Mouse (Mus musculus) embryonic fibroblast, embryonic 13.5 days (primary cell): ENCODE measurements around the gene Vmn1r233.
A peak's percentile ranks its signal among the peaks of the same experiment; 100 is the strongest.

ENCODE experiments used
- CTCF ChIP-seq: IDR thresholded peaks from 2 replicates; pipeline ENCODE4 v1.5.1; 2011; ENCODE audit warnings: mild to moderate bottlenecking, control low read depth, low read length, moderate library complexity, borderline replicate concordance; ENCODE audit not compliant: insufficient read depth
- POLR2A ChIP-seq: IDR thresholded peaks from 2 replicates; pipeline ENCODE4 v1.6.1; 2011; ENCODE audit warnings: low read depth, mild to moderate bottlenecking, control low read depth, low read length, moderate library complexity

DNA sequence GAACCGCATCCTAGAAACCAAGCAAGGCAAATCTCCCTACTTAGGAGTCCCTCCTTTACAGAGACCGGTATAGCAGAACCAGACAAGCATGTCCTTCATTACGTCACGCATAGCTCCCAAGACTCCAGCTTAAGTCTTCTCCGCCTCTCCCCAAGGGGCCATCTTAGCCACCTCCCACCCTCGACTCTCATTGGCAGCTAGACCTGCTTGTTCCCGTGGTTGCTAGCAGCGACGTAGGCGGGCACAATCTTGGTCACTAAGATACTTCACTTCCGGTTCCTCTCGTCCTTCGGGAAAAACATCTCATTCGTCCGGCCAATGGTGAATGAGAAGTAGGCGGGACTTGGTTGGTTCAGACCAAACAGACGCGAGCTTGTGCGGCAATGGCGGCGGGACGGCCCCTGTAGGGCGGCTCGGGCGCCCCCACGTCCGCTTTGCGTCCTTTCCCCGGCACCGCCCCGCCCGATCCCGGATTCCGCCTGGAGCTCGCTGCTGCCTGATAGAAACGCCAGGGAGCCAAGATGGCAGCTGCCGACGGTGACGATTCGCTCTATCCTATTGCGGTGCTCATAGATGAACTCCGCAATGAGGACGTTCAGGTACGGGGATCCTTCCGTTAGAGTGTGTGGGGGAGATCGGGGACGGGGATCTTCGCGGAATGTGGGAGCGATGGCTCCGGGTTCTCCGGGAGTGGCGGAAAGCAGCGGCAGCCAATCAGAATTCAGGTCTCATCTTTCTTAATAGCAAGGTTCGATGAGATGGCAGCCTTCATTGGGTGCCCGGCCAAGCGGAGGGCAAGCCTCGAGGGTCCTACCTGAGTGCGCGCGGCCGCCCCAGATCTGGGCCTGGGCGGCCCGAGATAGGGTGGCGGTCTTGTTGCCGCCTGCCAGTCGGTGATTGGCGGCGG is 51.0 kb downstream of the Vmn1r233 start, which contains the start of gene Ppp2r1a:
- TF ChIP-seq CTCF (no peak), POLR2A (peak; percentile 89)
